ENCODE assay signal across 9 mouse cellular contexts in genomic region chr19:5945027-5945426, GRCm38 (mm10). TPM values are rescaled to one million over a fixed set of nuclear protein-coding genes. Genes with fewer than 3 reads are reported as not detected.
DNase-seq lines count a peak whose midpoint lies in the region; ATAC-seq lines count a peak whose summit lies in the region.
"Had no signal": no experiment of that assay in that cellular context is flagged by ENCODE, and none has a peak within 500 bp of the region (broad histone marks: within the 10 kb centered on the region; RNA-seq: fewer than 3 reads in every experiment).

No protein-coding gene starts in this region.

- 81% methylated on average over 7 of the region's 7 CpGs for WGBS in neural tube, embryonic 15.5 days
- 69% methylated on average over 7 of the region's 7 CpGs for WGBS in liver, embryonic 12.5 days (ENCODE audit: insufficient replicate concordance)
- WGBS in stomach, embryonic 16.5 days = 60% methylated on average over 7 of the region's 7 CpGs
- 92% methylated on average over 7 of the region's 7 CpGs for WGBS in forebrain, embryonic 10.5 days

- peak; percentile 41 for DNase-seq in cerebellum, adult 11-12 months
- no peak for DNase-seq in cerebellum, postnatal 10 days
- DNase-seq in neural tube, embryonic 10.5 days (ENCODE audit: extremely low spot score, low spot score) = no peak
- DNase-seq in forebrain, embryonic 10.5 days (ENCODE audit: extremely low spot score, low spot score) = no peak
- no peak for DNase-seq in retina, embryonic 14.5 days (ENCODE audit: low spot score)

- H3K9me3 ChIP-seq in neural tube, embryonic 15.5 days (replicated peaks) = no peaks in the 10 kb centered on the region
- H3K9me3 ChIP-seq in liver, embryonic 12.5 days (replicated peaks) = no peaks in the 10 kb centered on the region
- no peaks in the 10 kb centered on the region for H3K9me3 ChIP-seq in stomach, embryonic 16.5 days (replicated peaks; ENCODE audit: control insufficient read depth, low read length)
- H3K9me3 ChIP-seq in forebrain, embryonic 10.5 days = no peaks in the 10 kb centered on the region
- H3K9me3 ChIP-seq: embryonic facial prominence, embryonic 12.5 days had no signal

- no peak overlapping the region for H3K4me3 ChIP-seq in neural tube, embryonic 15.5 days (replicated peaks)
- no peak overlapping the region for H3K4me3 ChIP-seq in liver, embryonic 12.5 days
- H3K4me3 ChIP-seq in stomach, embryonic 16.5 days (replicated peaks; ENCODE audit: low read length) = no peak overlapping the region
- no peak overlapping the region for H3K4me3 ChIP-seq in forebrain, embryonic 10.5 days
- H3K4me3 ChIP-seq: embryonic facial prominence, embryonic 12.5 days had no signal

- no peaks in the 10 kb centered on the region for H3K27me3 ChIP-seq in neural tube, embryonic 15.5 days (replicated peaks)
- H3K27me3 ChIP-seq in liver, embryonic 12.5 days (replicated peaks) = no peaks in the 10 kb centered on the region
- no peaks in the 10 kb centered on the region for H3K27me3 ChIP-seq in stomach, embryonic 16.5 days (ENCODE audit: control insufficient read depth, insufficient read depth, low read length)
- H3K27me3 ChIP-seq in forebrain, embryonic 10.5 days (ENCODE audit: poor library complexity, severe bottlenecking) = no peaks in the 10 kb centered on the region
- H3K27me3 ChIP-seq: embryonic facial prominence, embryonic 12.5 days had no signal

- peaks cover 10% of the 10 kb centered on the region for H3K36me3 ChIP-seq in neural tube, embryonic 15.5 days
- peaks cover 100% of the 10 kb centered on the region for H3K36me3 ChIP-seq in liver, embryonic 12.5 days
- H3K36me3 ChIP-seq in stomach, embryonic 16.5 days (ENCODE audit: control insufficient read depth, insufficient read depth, low read length) = 0 out of 2 replicates have a peak, but pooled peaks cover 3% of the 10 kb centered on the region
- H3K36me3 ChIP-seq in forebrain, embryonic 10.5 days (replicated peaks) = peaks cover 99% of the 10 kb centered on the region

- H3K4me1 ChIP-seq in neural tube, embryonic 15.5 days = peaks cover 18% of the 10 kb centered on the region
- H3K4me1 ChIP-seq in liver, embryonic 12.5 days = peaks cover 27% of the 10 kb centered on the region
- H3K4me1 ChIP-seq in stomach, embryonic 16.5 days (ENCODE audit: control insufficient read depth, insufficient read depth, low read length) = peaks cover 28% of the 10 kb centered on the region
- no peaks in the 10 kb centered on the region for H3K4me1 ChIP-seq in forebrain, embryonic 10.5 days
- H3K4me1 ChIP-seq: embryonic facial prominence, embryonic 12.5 days had no signal

- no peak for ATAC-seq in neural tube, embryonic 15.5 days (ENCODE audit: low FRiP score)
- ATAC-seq in liver, embryonic 12.5 days = peak; percentile 46
- ATAC-seq in stomach, embryonic 16.5 days (ENCODE audit: insufficient read depth, low FRiP score) = peak; percentile 77; the same call in 1 of the 2 replicates

- H3K4me2 ChIP-seq in neural tube, embryonic 15.5 days = no peak overlapping the region
- H3K4me2 ChIP-seq in liver, embryonic 12.5 days = no peak overlapping the region
- no peak overlapping the region for H3K4me2 ChIP-seq in stomach, embryonic 16.5 days (ENCODE audit: low read depth, low read length)
- H3K4me2 ChIP-seq: embryonic facial prominence, embryonic 12.5 days had no signal

- H3K27ac ChIP-seq in neural tube, embryonic 15.5 days (replicated peaks) = 0 out of 2 replicates have a peak overlapping the region, but pooled peaks have one; percentile 33
- H3K27ac ChIP-seq in liver, embryonic 12.5 days = peak overlapping the region; percentile 43
- peak overlapping the region; percentile 39 for H3K27ac ChIP-seq in stomach, embryonic 16.5 days (ENCODE audit: low read length)
- H3K27ac ChIP-seq in forebrain, embryonic 10.5 days = no peak overlapping the region
- H3K27ac ChIP-seq: embryonic facial prominence, embryonic 12.5 days had no signal

- H3K9ac ChIP-seq in neural tube, embryonic 15.5 days (replicated peaks) = no peak overlapping the region
- no peak overlapping the region for H3K9ac ChIP-seq in liver, embryonic 12.5 days
- peak overlapping the region; percentile 8; the same call in 1 of the 2 replicates for H3K9ac ChIP-seq in stomach, embryonic 16.5 days (ENCODE audit: low read length)
- H3K9ac ChIP-seq: embryonic facial prominence, embryonic 12.5 days had no signal

RNA-seq across cellular contexts. Expression of gene Pola2, which starts 19.0 kb away (rescaled TPM):
- polyA plus RNA-seq in neural tube, embryonic 15.5 days (2015; fragmentation: Nextera tagmentation; extraction: Ambion mirVana) = 19.9 and 34.3 TPM in 2 replicates
- 79.7 and 83.2 TPM in 2 replicates for polyA plus RNA-seq in liver, embryonic 12.5 days (2016; fragmentation: Nextera tagmentation; extraction: Ambion mirVana)
- polyA plus RNA-seq in stomach, embryonic 16.5 days (2015; fragmentation: Nextera tagmentation; extraction: Ambion mirVana) = 49.6 and 50.4 TPM in 2 replicates
- 122 and 126 TPM in 2 replicates for polyA plus RNA-seq in forebrain, embryonic 10.5 days (2016; fragmentation: Nextera tagmentation; extraction: Ambion mirVana)

RNA-seq across cellular contexts. Expression of gene Cdc42ep2, which starts 20.4 kb away (rescaled TPM):
- polyA plus RNA-seq in neural tube, embryonic 15.5 days (2015; fragmentation: Nextera tagmentation; extraction: Ambion mirVana) = 19.3 and 20.9 TPM in 2 replicates
- polyA plus RNA-seq in liver, embryonic 12.5 days (2016; fragmentation: Nextera tagmentation; extraction: Ambion mirVana) = 3.4 and 3.6 TPM in 2 replicates
- 13.4 and 13.9 TPM in 2 replicates for polyA plus RNA-seq in stomach, embryonic 16.5 days (2015; fragmentation: Nextera tagmentation; extraction: Ambion mirVana)
- 1.1 and 1.5 TPM in 2 replicates for polyA plus RNA-seq in forebrain, embryonic 10.5 days (2016; fragmentation: Nextera tagmentation; extraction: Ambion mirVana)

RNA-seq across cellular contexts. Expression of gene Dpf2, which starts 32.2 kb away (rescaled TPM):
- polyA plus RNA-seq in neural tube, embryonic 15.5 days (2015; fragmentation: Nextera tagmentation; extraction: Ambion mirVana) = 95.7 and 115 TPM in 2 replicates
- 73.2 and 74.9 TPM in 2 replicates for polyA plus RNA-seq in liver, embryonic 12.5 days (2016; fragmentation: Nextera tagmentation; extraction: Ambion mirVana)
- 117 and 127 TPM in 2 replicates for polyA plus RNA-seq in stomach, embryonic 16.5 days (2015; fragmentation: Nextera tagmentation; extraction: Ambion mirVana)
- 246 and 247 TPM in 2 replicates for polyA plus RNA-seq in forebrain, embryonic 10.5 days (2016; fragmentation: Nextera tagmentation; extraction: Ambion mirVana)

RNA-seq across cellular contexts. Expression of gene Slc22a20, which starts 40.9 kb away (rescaled TPM):
- polyA plus RNA-seq in neural tube, embryonic 15.5 days (2015; fragmentation: Nextera tagmentation; extraction: Ambion mirVana) = not detected in 2 replicates
- not detected in 2 replicates for polyA plus RNA-seq in liver, embryonic 12.5 days (2016; fragmentation: Nextera tagmentation; extraction: Ambion mirVana)
- polyA plus RNA-seq in stomach, embryonic 16.5 days (2015; fragmentation: Nextera tagmentation; extraction: Ambion mirVana) = not detected in 2 replicates
- not detected in 2 replicates for polyA plus RNA-seq in forebrain, embryonic 10.5 days (2016; fragmentation: Nextera tagmentation; extraction: Ambion mirVana)
- polyA plus RNA-seq: embryonic facial prominence, embryonic 12.5 days had no signal

RNA-seq across cellular contexts. Expression of gene Tigd3, which starts 51.1 kb away (rescaled TPM):
- 8.9 and 10.0 TPM in 2 replicates for polyA plus RNA-seq in neural tube, embryonic 15.5 days (2015; fragmentation: Nextera tagmentation; extraction: Ambion mirVana)
- polyA plus RNA-seq in liver, embryonic 12.5 days (2016; fragmentation: Nextera tagmentation; extraction: Ambion mirVana) = 3.2 and 3.5 TPM in 2 replicates
- polyA plus RNA-seq in stomach, embryonic 16.5 days (2015; fragmentation: Nextera tagmentation; extraction: Ambion mirVana) = 1.7 and 1.8 TPM in 2 replicates
- 9.0 and 9.1 TPM in 2 replicates for polyA plus RNA-seq in forebrain, embryonic 10.5 days (2016; fragmentation: Nextera tagmentation; extraction: Ambion mirVana)
